Mouse (Mus musculus) forelimb bud, embryonic 11.5 days (tissue): ENCODE results near the gene Gria2.
A peak's percentile ranks its signal among the peaks of the same experiment; 100 is the strongest.

ENCODE experiments used
- DNase-seq: peaks from one replicate; pipeline ENCODE4 v3.0.0-alpha.2; 2012; ENCODE audit warnings: low read depth, low spot score

Gene Gria2

GRCm38 (mm10) chr3:80802596-80803081 lies at the start of gene Gria2:
Gene Gria2, minus strand, starts transcription at chr3:80802835.
- peak; percentile 88 for DNase-seq

- DNase-seq: no peak
Observed at GRCm38 (mm10) chr3:80850947-80851346, 48.3 kb upstream of the Gria2 start.

GRCm38 (mm10) chr3:80845634-80846033 lies 43.0 kb upstream of the Gria2 start:
- no peak for DNase-seq

GRCm38 (mm10) chr3:80839845-80840244 lies 37.2 kb upstream of the Gria2 start:
- peak; percentile 66 for DNase-seq

GRCm38 (mm10) chr3:80837583-80837982 lies 34.9 kb upstream of the Gria2 start:
- peak; percentile 82 for DNase-seq

- DNase-seq: no peak
Observed at GRCm38 (mm10) chr3:80823975-80824374, 21.3 kb upstream of the Gria2 start.

GRCm38 (mm10) chr3:80818619-80819018 lies 16.0 kb upstream of the Gria2 start:
- DNase-seq: no peak

GRCm38 (mm10) chr3:80813734-80814133 lies 11.1 kb upstream of the Gria2 start:
- DNase-seq: no peak

- no peak for DNase-seq
Observed at GRCm38 (mm10) chr3:80812237-80812636, 9.6 kb upstream of the Gria2 start.

- no peak for DNase-seq
Observed at GRCm38 (mm10) chr3:80805327-80805726, 2.7 kb upstream of the Gria2 start.

- DNase-seq: no peak
Observed at GRCm38 (mm10) chr3:80803811-80804210, 1.2 kb upstream of the Gria2 start.

GRCm38 (mm10) chr3:80803211-80803610 lies 576 bp upstream of the Gria2 start:
- DNase-seq: no peak

GRCm38 (mm10) chr3:80801827-80802310 lies 766 bp downstream of the Gria2 start:
- no peak for DNase-seq

- peak; percentile 23 for DNase-seq
Observed at GRCm38 (mm10) chr3:80800995-80801826, 1.4 kb downstream of the Gria2 start.

GRCm38 (mm10) chr3:80800299-80800994 lies 2.2 kb downstream of the Gria2 start:
- peak; percentile 26 for DNase-seq

- no peak for DNase-seq
Observed at GRCm38 (mm10) chr3:80797935-80798334, 4.7 kb downstream of the Gria2 start.

GRCm38 (mm10) chr3:80796764-80797163 lies 5.9 kb downstream of the Gria2 start:
- DNase-seq: no peak

GRCm38 (mm10) chr3:80795284-80795683 lies 7.4 kb downstream of the Gria2 start:
- no peak for DNase-seq

GRCm38 (mm10) chr3:80787116-80787744 lies 15.4 kb downstream of the Gria2 start:
- no peak for DNase-seq

- DNase-seq: no peak
Observed at GRCm38 (mm10) chr3:80781144-80781530, 21.5 kb downstream of the Gria2 start.

GRCm38 (mm10) chr3:80780383-80781143 lies 22.1 kb downstream of the Gria2 start:
- DNase-seq: no peak
